Mouse (Mus musculus): Measurements from ENCODE around the gene Ppp5c. TPM values are rescaled to one million over a fixed set of nuclear protein-coding genes. Genes with fewer than 3 reads are reported as not detected.
A peak's percentile ranks its signal among the peaks of the same experiment; 100 is the strongest.

Ppp5c gene
- polyA plus RNA-seq, 1 experiment from 2014 or later = 108 TPM

- WGBS = 1% methylated on average over 42 of the region's 42 CpGs
- peak overlapping the region; percentile 44 for H3K9ac ChIP-seq (ENCODE audit: low read length)
- ATAC-seq (ENCODE audit: low FRiP score) = peak; percentile 70
Observed at GRCm38 (mm10) chr7:17056081-17056581, 28.4 kb upstream of the Ppp5c start.

GRCm38 (mm10) chr7:17055287-17055946, 27.7 kb upstream of the Ppp5c start:
- Histone ChIP-seq H3K9ac (ENCODE audit: low read length) (no peak overlapping the region), H3K9me3 (ENCODE audit: control insufficient read depth, low read length) (peaks cover 5% of the 10 kb centered on the region; the same call in 1 of the 2 replicates), H3K4me1 (ENCODE audit: control insufficient read depth, insufficient read depth, low read length) (peaks cover 14% of the 10 kb centered on the region), H3K27me3 (ENCODE audit: control insufficient read depth, insufficient read depth, low read length) (peaks cover 2% of the 10 kb centered on the region; the same call in 1 of the 2 replicates), H3K36me3 (ENCODE audit: control insufficient read depth, insufficient read depth, low read length) (no peaks in the 10 kb centered on the region), H3K27ac (ENCODE audit: low read depth, low read length) (no peak overlapping the region), H3K4me2 (peak overlapping the region; percentile 71), H3K4me3 (ENCODE audit: low read depth, low read length) (peak overlapping the region; percentile 39; the same call in 1 of the 2 replicates)
- ATAC-seq (ENCODE audit: low FRiP score) (no peak), DNase-seq (ENCODE audit: low spot score, missing footprints) (peak; percentile 54)
- WGBS = 90% methylated on average over 4 of the region's 4 CpGs

More at GRCm38 (mm10) chr7:17056081-17056581, 28.4 kb upstream of the Ppp5c start:
- Histone ChIP-seq H3K36me3 (ENCODE audit: control insufficient read depth, insufficient read depth, low read length) (no peaks in the 10 kb centered on the region), H3K4me3 (ENCODE audit: low read depth, low read length) (peak overlapping the region; percentile 39), H3K27ac (ENCODE audit: low read depth, low read length) (no peak overlapping the region), H3K4me1 (ENCODE audit: control insufficient read depth, insufficient read depth, low read length) (peaks cover 14% of the 10 kb centered on the region), H3K9me3 (ENCODE audit: control insufficient read depth, low read length) (peaks cover 5% of the 10 kb centered on the region; the same call in 1 of the 2 replicates), H3K4me2 (peak overlapping the region; percentile 71), H3K27me3 (ENCODE audit: control insufficient read depth, insufficient read depth, low read length) (peaks cover 2% of the 10 kb centered on the region)
- DNase-seq (ENCODE audit: low spot score, missing footprints) = peak; percentile 88

GRCm38 (mm10) chr7:17054325-17054989, 26.7 kb upstream of the Ppp5c start:
- Histone ChIP-seq H3K9ac (ENCODE audit: low read length) (no peak overlapping the region), H3K4me3 (ENCODE audit: low read depth, low read length) (no peak overlapping the region), H3K4me1 (ENCODE audit: control insufficient read depth, insufficient read depth, low read length) (peaks cover 14% of the 10 kb centered on the region), H3K9me3 (ENCODE audit: control insufficient read depth, low read length) (peaks cover 5% of the 10 kb centered on the region; the same call in 1 of the 2 replicates), H3K36me3 (ENCODE audit: control insufficient read depth, insufficient read depth, low read length) (no peaks in the 10 kb centered on the region), H3K27me3 (ENCODE audit: control insufficient read depth, insufficient read depth, low read length) (peaks cover 2% of the 10 kb centered on the region; the same call in 1 of the 2 replicates), H3K4me2 (no peak overlapping the region), H3K27ac (ENCODE audit: low read depth, low read length) (no peak overlapping the region)
- ATAC-seq (ENCODE audit: low FRiP score) (no peak), DNase-seq (ENCODE audit: low spot score, missing footprints) (peak; percentile 64)
- 89% methylated on average over 16 of the region's 16 CpGs for WGBS

- Histone ChIP-seq H3K9ac (ENCODE audit: low read length) (no peak overlapping the region), H3K4me1 (ENCODE audit: control insufficient read depth, insufficient read depth, low read length) (peaks cover 2% of the 10 kb centered on the region), H3K9me3 (ENCODE audit: control insufficient read depth, low read length) (peaks cover 5% of the 10 kb centered on the region; the same call in 1 of the 2 replicates), H3K4me2 (no peak overlapping the region), H3K4me3 (ENCODE audit: low read depth, low read length) (no peak overlapping the region), H3K27ac (ENCODE audit: low read depth, low read length) (no peak overlapping the region), H3K36me3 (ENCODE audit: control insufficient read depth, insufficient read depth, low read length) (no peaks in the 10 kb centered on the region), H3K27me3 (ENCODE audit: control insufficient read depth, insufficient read depth, low read length) (peaks cover 1% of the 10 kb centered on the region; the same call in 1 of the 2 replicates)
- DNase-seq (ENCODE audit: low spot score, missing footprints) = peak; percentile 94
- ATAC-seq (ENCODE audit: low FRiP score) = peak; percentile 46; the same call in 1 of the 2 replicates
- 13% methylated on average over 15 of the region's 17 CpGs for WGBS
Observed at GRCm38 (mm10) chr7:17050933-17051594, 23.3 kb upstream of the Ppp5c start.

- Histone ChIP-seq H3K27ac (ENCODE audit: low read depth, low read length) (no peak overlapping the region), H3K9ac (ENCODE audit: low read length) (no peak overlapping the region), H3K4me3 (ENCODE audit: low read depth, low read length) (no peak overlapping the region), H3K9me3 (ENCODE audit: control insufficient read depth, low read length) (peaks cover 5% of the 10 kb centered on the region; the same call in 1 of the 2 replicates), H3K4me2 (no peak overlapping the region), H3K36me3 (ENCODE audit: control insufficient read depth, insufficient read depth, low read length) (no peaks in the 10 kb centered on the region), H3K4me1 (ENCODE audit: control insufficient read depth, insufficient read depth, low read length) (no peaks in the 10 kb centered on the region), H3K27me3 (ENCODE audit: control insufficient read depth, insufficient read depth, low read length) (no peaks in the 10 kb centered on the region)
- ATAC-seq (ENCODE audit: low FRiP score) (no peak), DNase-seq (ENCODE audit: low spot score, missing footprints) (peak; percentile 33)
- 66% methylated on average over 11 of the region's 11 CpGs for WGBS
Observed at GRCm38 (mm10) chr7:17050491-17050890, 22.8 kb upstream of the Ppp5c start.

- WGBS = 92% methylated on average over 10 of the region's 10 CpGs
- H3K4me2 ChIP-seq = no peak overlapping the region
- ATAC-seq (ENCODE audit: low FRiP score) (no peak), DNase-seq (ENCODE audit: low spot score, missing footprints) (peak; percentile 61)
- H3K9me3 ChIP-seq (ENCODE audit: control insufficient read depth, low read length) = peaks cover 4% of the 10 kb centered on the region; the same call in 1 of the 2 replicates
- H3K4me1 ChIP-seq (ENCODE audit: control insufficient read depth, insufficient read depth, low read length) = no peaks in the 10 kb centered on the region
- no peaks in the 10 kb centered on the region for H3K27me3 ChIP-seq (ENCODE audit: control insufficient read depth, insufficient read depth, low read length)
- H3K36me3 ChIP-seq (ENCODE audit: control insufficient read depth, insufficient read depth, low read length) = no peaks in the 10 kb centered on the region
- no peak overlapping the region for H3K27ac ChIP-seq (ENCODE audit: low read depth, low read length)
- H3K9ac ChIP-seq (ENCODE audit: low read length) = no peak overlapping the region
- H3K4me3 ChIP-seq (ENCODE audit: low read depth, low read length) = no peak overlapping the region
Observed at GRCm38 (mm10) chr7:17048431-17049190, 20.9 kb upstream of the Ppp5c start.

GRCm38 (mm10) chr7:17047041-17047682, 19.4 kb upstream of the Ppp5c start:
- no peaks in the 10 kb centered on the region for H3K27me3 ChIP-seq (ENCODE audit: control insufficient read depth, insufficient read depth, low read length)
- no peak overlapping the region for H3K9ac ChIP-seq (ENCODE audit: low read length)
- H3K4me2 ChIP-seq = no peak overlapping the region
- 89% methylated on average over 5 of the region's 5 CpGs for WGBS
- no peak overlapping the region for H3K27ac ChIP-seq (ENCODE audit: low read depth, low read length)
- no peaks in the 10 kb centered on the region for H3K9me3 ChIP-seq (ENCODE audit: control insufficient read depth, low read length)
- peak; percentile 69 for DNase-seq (ENCODE audit: low spot score, missing footprints)
- H3K4me1 ChIP-seq (ENCODE audit: control insufficient read depth, insufficient read depth, low read length) = no peaks in the 10 kb centered on the region
- no peak overlapping the region for H3K4me3 ChIP-seq (ENCODE audit: low read depth, low read length)
- ATAC-seq (ENCODE audit: low FRiP score) = no peak
- no peaks in the 10 kb centered on the region for H3K36me3 ChIP-seq (ENCODE audit: control insufficient read depth, insufficient read depth, low read length)

- WGBS = 91% methylated on average over 1 of the region's 1 CpGs
- peak; percentile 65 for DNase-seq (ENCODE audit: low spot score, missing footprints)
Observed at GRCm38 (mm10) chr7:17045743-17046142, 18.0 kb upstream of the Ppp5c start.

More at GRCm38 (mm10) chr7:17045743-17046142, 18.0 kb upstream of the Ppp5c start:
- Histone ChIP-seq H3K36me3 (ENCODE audit: control insufficient read depth, insufficient read depth, low read length) (no peaks in the 10 kb centered on the region), H3K27me3 (ENCODE audit: control insufficient read depth, insufficient read depth, low read length) (no peaks in the 10 kb centered on the region), H3K27ac (ENCODE audit: low read depth, low read length) (no peak overlapping the region), H3K4me3 (ENCODE audit: low read depth, low read length) (no peak overlapping the region), H3K9me3 (ENCODE audit: control insufficient read depth, low read length) (no peaks in the 10 kb centered on the region), H3K9ac (ENCODE audit: low read length) (no peak overlapping the region), H3K4me2 (no peak overlapping the region), H3K4me1 (ENCODE audit: control insufficient read depth, insufficient read depth, low read length) (no peaks in the 10 kb centered on the region)
- no peak for ATAC-seq (ENCODE audit: low FRiP score)

Data from midbrain, embryonic 11.5 days (tissue).